Mouse (Mus musculus) left cerebral cortex, postnatal 36 days (tissue): ENCODE measurements around the gene Ulk4. TPM values are rescaled to one million over a fixed set of nuclear protein-coding genes. Genes with fewer than 3 reads are reported as not detected.

Experiments
- DNase-seq, 2 experiments: peaks; one replicate each; pipeline ENCODE4 v3.0.0; 2021 to 2022; ENCODE audit warnings: low spot score in 2 of 2, mixed read lengths in 1 of 2
- intact Hi-C: fragments of 180-260 bp; cut with DNase I; formaldehyde crosslinking; loops from one replicate; pipeline ENCODE4 v1.15.1; 2025
- total RNA-seq, 2 experiments: library from RNA; stranded (reverse); gene quantifications; 2 replicates each; pipeline ENCODE4 v1.2.3; 2021

The Ulk4 gene
- 10 to 100 TPM in 1 of 2 experiments, 1 to 10 TPM in 1; 6.3 to 11.4 TPM for total RNA-seq

DNA sequence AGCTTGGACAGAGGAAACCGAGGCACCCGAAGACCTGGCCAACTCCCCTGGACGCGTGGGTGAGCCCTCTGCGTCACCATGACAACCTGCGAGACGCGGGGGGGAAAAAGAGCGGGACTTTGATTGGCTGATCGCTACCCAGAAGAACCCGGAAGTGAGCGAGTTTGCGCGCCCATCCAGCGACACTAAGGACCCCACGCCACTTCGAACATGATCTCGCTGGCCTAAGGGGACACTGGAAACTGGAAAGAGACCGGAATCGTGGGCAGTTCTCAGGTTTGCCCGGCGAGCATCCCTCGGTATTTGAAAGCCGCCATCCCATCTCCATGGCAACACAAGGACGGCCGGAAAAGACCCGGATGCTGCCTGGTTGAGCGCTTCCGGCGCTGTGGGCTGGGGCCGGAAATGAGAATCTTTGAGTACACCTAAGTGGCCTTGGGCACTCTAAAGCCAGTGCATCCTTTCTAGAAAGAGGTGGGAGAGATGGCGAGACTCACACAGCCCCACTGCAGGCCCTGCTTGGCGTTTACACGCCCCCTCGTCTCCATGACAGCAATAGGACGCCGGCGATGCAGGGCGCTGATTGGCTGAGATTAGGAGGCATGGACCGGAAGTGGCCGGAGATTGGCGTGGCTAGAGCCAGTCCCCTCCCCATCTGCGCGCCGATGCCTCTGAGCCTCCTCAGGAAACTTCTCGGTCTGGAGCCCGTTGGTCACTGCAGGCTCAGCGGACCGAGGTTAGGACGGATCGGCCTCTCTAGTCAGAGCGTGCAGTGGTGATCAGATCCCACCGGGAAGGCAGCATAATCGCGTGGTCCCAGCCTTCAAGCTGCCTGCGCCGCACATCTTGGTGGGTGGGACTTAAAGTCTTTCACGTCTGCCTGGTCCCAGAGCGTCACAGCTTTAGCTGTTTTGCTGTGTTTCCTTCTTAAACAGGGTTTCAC, at the start of gene Ulk4:
Ulk4 (minus strand) TSS at position 80 of the 943 bp plus-strand sequence.
- intact Hi-C loops, result no loop called here
- peak; percentile 95 for DNase-seq

DNA sequence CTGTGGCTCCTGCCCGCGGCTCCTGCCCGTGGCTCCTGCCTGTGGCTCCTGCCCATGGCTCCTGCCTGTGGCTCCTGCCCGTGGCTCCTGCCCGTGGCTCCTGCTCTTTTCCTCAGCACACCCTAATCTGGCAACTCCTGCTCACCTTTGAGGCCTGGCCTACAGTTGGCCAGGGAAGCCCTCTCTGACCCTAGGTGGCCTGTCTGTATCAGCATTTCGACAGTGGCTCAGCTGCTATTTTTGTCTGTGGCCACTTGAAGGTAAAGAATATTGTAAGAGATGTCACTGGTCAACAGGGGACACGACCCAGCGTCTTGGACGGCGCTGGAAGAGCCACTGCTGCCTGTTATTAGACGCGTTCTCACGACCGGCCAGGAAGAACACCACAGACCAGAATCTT, 45.0 kb upstream of the Ulk4 start:
- intact Hi-C loops, result no loop called here
- no peak for DNase-seq

DNA sequence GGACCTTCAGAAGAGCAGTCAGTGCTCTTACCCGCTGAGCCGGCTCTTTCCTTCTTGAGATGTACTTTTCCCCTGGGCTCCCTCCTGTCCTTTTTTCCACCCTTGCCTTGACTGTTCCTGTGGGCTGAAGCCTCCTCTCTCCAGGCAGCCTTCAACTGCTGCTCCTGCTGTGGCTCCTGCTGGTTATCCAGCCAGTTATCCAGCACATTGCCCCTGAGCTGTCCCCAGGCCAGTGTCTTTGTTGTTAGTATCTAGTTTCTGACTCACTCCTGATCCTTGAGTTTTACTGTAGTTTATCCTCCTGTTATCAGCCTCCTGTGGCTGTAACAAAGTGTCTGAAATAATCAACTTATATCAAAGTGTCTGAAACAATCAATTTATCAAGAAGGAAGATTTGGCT, 44.1 kb upstream of the Ulk4 start:
- intact Hi-C loops, result no loop called here
- DNase-seq, result no peak

DNA sequence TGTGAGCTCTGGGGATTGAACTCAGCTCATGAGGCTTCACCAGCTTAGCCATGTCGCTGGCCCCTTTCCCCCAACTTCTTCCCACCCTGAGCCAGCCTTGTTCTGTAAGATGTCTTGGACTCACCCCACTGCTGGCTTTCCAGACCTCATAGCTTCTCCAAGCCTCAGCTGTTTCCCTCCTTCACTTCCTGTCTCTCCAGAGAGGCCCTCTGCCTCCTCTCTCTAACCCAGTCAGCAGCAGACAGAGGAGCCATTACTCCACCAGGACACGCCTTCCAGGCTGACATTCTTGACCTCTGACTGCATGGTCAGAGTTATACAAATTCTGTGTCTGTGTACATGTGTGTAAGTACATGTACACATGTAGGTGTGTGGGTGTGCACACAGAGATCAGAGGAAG, 43.4 kb upstream of the Ulk4 start:
- DNase-seq, result no peak
- intact Hi-C loops, result no loop called here

DNA sequence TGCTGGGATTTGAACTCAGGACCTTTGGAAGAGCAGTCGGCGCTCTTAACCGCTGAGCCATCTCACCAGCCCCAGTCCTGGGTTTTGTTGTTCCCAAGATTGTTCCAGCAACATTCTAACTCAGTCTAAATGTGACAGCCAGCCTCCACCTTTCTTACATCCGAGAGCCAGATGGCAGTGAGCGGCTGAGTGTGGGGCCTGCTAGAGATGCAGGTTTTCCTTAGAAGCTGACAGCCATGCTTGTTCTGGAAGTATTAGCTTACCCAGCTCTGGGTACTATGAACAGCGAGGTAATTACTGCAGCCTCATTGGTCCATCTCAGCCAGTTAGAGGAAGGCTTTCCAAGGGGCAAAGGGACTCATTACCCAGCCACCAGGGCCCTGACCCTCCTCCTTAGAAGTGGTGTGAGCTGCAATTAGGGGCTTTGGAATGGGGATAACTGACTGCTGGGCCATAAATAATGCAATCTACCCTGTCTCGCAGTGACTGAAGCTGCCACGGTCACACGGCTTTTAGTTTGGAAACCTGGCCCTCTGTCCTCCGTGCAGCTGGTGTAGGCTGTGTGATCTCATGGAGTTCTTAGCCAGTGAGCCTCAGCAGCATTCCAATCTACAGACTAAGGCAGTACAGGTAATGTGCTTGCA, 42.4 kb upstream of the Ulk4 start:
- DNase-seq, result peak; percentile 53 to 54
- intact Hi-C loops, result no loop called here

DNA sequence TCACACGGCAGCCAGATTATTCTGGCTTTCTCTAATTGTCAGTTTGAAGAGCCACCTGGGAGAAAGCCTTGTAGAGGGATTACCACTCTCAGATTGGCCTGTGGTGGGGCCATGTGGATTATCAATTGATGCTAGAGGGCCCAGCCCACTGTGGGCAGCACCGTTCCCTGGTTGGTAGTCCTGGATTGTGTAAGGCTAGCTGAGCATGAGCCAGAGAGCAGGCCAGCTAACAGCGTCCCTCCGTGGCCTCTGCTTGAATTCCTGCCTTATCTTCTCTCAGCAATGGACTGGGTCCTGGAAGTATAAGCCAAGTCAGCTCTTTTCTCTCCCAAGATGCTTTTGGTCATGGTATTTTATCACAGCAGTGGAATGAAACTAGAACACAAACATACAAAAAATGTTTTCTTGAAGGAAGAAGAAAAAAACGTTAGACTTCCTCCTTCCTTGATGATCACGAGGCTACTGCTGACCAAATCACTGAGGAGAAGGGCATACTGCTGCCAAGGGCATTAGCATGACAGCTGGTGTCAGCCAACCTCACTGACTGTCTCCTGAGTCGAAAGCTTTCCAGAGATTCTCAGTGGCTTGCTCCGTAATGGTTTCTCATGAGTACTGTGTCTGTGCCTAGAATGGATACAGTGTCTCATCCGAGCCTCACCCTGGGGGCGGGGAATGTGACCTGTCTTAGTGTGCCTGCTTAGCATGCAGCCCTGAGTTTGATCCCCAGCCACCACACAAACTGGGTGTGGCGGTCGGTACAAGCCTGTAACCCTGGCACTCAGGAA, 39.8 kb upstream of the Ulk4 start:
- DNase-seq, result no peak
- intact Hi-C loops, result no loop called here

DNA sequence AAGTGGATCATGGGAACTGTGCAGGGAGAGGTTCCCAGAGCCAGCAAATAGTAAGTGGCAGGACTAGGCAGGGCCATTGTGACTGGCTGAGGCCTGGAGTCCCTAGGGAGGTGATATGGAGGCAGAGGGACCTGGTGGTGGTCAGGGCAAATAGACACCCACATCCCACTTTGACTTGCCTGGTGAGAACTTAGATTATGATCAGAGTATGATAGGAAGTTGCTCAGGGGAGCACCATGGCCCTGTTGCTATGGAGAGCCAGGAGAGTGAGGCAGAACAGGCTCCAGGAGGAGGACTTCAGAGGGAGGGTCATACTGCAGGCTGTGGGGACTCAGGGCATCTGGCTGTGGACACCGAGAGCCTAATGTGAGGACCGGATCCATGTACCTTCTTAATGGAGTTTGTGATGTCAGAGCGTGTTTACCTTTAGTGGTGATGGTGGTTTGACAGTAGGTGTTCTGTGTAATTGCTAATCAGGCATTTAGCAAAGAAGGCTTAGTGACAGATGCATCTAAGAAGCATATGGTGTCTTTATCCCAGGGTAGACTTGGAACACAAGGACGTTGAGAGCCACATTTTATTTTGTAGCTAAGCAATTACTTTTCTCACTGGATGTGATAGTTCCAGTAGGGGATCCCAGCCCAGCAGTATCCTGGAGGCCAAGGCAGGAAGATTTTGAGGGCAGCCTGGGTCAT, 39.1 kb upstream of the Ulk4 start:
- intact Hi-C loops, result no loop called here

DNA sequence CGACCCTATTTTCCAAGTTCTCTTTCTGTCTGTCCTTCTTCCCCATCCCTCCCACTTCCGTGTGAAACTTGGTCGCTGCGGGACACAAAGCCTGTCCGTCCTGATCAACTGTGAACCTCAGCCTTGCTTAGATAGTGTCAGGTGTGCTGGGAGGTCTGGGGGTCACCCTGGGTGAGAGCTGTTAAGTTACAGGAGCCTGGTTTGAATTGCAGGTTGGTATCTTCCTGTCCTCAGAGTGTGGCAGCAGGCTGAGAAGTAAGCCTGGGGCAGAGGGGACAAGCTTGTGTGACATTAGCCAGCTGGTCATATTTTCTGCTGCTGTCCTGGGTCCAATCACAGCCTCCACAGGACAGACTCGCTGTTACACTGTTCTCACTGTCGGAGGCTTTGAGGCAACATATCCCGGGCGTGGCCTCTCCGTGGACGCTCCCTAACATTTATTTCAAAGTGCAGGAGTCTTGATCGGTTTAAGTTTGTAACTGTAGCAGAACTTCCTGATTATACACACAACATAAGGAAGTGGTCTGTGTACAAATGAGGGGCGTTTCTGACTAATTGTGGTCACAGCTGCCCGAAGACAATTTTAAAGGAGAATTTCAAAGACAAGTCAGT, 37.6 kb upstream of the Ulk4 start:
- intact Hi-C loops, result loop anchor here (5.0 kb wide), 1 partner anchor 38 kb away; no protein-coding TSS in a partner anchor
- DNase-seq, result no peak

More for the DNA sequence above, 39.1 kb upstream of the Ulk4 start:
- no peak for DNase-seq

DNA sequence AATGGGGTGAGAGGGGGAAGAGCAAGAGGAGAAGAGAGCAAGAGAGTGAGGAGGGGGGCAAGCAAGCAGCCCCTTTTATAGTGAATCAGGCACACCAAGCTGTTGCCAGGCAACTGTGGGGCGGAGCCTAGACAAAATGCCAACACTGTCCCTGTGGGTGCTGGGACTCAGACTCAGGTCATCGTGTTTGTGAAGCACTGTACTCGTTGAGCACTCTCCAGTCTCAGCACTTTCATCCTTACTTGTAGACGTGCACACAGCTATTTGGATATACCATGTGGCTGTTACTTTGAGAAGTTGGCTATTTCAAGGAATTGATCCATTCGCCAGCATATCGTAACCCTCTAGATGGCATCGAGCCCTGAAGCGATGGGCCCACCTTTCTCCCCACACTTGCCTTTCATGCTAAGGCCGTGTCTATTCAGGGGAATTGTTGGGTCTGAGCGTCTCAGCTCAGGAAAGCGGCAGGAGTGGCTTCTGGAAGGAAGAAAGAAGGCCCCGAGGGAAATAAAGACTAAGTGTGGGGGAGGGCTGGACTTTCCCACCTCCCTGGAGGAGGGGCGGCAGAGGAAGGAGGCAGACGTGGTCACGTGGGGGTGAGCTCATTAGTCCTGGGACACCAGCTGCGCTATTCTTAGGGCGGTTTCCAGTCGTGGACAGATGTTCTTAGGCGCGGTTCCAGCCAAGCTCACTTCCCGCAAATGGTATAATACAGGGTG, 36.8 kb upstream of the Ulk4 start:
- intact Hi-C loops, result loop anchor here (5.0 kb wide), 1 partner anchor 38 kb away; no protein-coding TSS in a partner anchor
- DNase-seq, result peak; percentile 40 to 55

DNA sequence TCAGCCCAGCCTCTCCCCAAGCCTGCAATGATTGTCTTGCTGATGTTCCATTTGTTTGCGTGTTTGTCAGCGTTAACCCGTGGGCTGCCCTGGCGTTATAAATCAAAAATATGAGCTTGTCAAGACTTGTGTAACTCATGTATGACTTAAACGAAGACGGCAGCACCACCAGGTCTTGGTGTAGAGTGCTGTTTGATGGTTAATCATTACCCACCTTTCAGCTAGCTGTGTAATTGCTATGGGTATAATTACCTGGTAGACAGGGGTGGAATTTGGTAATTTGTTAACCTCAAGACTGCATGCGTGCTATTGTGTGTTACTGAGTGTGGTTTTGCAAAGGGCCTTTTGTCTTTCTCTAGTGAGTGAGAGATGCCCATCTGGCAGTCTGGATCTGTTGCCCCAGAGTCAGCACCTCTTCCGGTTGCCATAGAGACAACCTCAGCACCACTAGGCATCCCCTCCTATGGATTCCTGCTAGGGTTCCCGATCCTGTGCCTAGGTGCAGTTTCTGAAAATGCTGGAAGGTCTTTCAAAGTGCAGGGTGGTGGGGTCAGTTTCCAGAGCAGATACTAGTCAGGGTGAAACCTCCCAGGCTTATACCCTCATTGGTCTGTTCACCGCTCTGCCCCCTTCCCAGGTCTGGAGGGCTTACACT, 35.4 kb upstream of the Ulk4 start:
- DNase-seq, result no peak
- intact Hi-C loops, result loop anchor here (5.0 kb wide), 1 partner anchor 40 kb away; no protein-coding TSS in a partner anchor

DNA sequence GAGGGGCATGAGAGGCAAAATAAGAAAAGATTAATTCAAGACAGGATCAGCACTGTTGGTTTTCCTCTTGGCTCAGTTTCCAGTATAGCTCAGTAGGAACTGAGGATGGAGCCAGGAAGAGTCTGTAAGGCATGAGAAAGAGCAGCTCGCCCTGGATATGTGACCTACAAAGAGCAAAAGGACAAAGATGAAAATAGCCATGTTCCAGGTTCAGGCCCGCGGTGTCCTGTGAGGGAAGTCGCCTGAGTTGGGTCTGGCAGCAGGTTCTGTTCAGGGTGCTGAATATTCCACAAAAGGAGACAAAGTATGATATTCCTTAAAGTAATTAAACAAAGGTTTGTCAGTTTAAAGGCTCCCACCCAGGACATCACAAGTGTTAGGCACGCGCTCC, 34.8 kb upstream of the Ulk4 start:
- DNase-seq, result no peak
- intact Hi-C loops, result loop anchor here (5.0 kb wide), 1 partner anchor 40 kb away; no protein-coding TSS in a partner anchor

DNA sequence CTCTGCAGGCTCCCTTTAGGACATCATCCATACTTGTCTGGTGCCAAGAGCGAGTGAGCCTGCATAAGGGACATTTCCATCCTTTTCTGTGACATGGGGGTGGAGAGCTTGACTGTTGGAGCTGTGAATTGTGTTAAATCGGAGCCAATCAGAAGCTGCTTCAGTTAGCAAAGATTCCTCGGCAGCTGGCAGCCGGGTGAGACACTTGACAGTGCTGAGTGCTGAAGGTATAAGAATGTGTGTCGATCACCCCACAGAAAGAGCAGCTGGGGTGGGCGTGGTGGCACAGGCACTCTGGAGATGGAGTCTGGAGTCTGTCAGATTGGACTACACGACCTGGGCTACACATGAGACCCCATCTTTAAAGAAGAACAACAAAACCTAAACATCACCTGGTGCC, 33.5 kb upstream of the Ulk4 start:
- intact Hi-C loops, result loop anchor here (5.0 kb wide), 1 partner anchor 42 kb away; no protein-coding TSS in a partner anchor
- DNase-seq, result no peak

DNA sequence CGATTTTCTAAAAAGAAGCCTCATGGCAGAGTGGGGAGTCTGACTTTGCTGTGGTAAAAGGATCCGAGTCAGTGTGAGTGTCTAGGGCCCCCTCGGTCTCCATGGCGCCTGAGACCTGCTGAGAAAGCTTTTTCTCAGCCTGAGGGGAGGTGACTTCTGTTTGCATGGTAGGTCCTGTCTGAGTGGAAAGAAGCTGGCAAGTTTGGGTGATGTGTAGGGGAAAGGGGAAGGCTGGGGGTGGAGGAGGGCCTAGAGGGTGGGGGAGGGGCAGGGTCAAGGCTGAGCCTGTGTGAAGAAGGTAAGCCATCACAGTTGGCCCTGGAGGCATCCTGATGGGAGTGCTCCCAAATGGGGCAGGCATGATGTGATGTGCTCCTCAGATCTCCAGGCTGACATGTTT, 32.3 kb upstream of the Ulk4 start:
- intact Hi-C loops, result no loop called here
- DNase-seq, result no peak

DNA sequence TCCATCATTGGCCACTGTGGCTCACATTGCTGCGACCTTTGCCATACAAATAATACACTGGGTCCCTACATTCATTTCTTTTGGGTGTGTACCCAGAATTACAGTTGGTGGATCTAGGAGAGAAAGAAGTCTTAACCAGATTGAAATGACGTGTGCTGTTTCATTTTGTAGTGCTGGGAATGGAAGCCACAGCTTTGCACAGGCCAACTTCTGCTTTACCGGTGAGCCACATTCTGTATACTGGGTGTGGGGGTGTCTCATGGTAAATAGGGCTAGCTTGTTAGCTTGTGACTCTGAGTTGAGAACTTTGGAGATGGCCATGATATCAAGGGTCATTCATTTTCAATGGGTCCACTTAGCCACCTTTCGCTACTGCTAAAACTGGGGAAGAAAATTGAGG, 28.5 kb upstream of the Ulk4 start:
- intact Hi-C loops, result no loop called here
- no peak for DNase-seq

DNA sequence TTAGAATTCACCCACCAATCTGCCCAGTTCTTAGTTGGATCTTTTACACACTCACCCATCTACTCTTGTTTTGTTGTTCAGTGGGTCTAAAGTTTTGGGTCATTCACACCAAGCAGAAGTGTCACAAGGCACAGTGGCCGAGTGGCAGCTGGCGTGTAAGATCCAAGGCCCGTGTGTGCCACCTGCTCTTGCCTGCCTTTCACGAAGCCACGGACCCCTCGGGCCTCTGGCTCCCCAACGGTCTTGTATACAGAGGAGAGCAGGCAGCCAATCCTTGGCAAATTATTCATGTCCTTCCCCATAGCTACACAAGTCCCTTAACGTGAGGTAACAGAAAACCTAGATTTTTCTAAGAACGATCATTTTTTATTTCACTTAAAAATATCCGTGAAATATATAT, 27.5 kb upstream of the Ulk4 start:
- intact Hi-C loops, result no loop called here
- DNase-seq, result no peak

DNA sequence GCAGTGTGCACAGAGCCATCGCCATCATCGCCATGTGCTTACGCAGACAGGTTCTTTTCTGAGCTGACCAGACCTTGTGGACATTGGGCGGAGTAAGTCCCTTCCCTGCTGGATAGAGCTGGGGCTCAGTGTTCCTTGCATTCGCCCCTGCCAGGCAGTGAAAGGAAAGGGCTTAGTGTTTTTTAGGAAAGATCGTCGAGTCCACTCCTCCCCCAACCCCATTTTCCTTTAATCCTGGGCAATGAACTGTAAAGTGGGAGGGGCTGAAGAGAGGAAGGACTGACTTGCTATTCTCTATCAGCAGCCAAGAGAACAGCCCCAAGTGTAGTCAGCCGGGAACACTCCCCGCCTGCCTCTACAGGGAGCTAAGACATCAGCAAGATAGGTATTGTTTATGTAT, 26.8 kb upstream of the Ulk4 start:
- no peak for DNase-seq
- intact Hi-C loops, result no loop called here

DNA sequence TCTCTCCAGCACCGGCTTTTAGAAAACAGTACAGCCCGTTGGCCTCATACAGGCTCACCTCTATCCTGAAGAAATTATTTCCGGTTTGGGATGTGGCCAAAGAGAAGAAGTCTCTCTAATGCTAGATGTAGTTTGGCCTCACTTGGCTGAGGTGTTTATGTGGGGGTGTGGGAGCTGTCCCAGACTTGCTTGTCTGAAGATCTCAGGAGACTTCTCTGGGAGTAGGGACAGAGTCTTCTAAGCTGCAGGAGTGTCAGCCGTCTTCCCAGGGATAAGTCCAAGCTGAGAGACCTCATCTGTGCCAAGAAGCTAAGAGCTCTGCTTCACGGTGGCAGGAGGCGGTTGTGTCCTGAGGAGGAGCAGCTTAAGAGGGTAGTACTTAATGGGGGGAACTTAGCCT, 26.1 kb upstream of the Ulk4 start:
- intact Hi-C loops, result no loop called here
- no peak for DNase-seq

DNA sequence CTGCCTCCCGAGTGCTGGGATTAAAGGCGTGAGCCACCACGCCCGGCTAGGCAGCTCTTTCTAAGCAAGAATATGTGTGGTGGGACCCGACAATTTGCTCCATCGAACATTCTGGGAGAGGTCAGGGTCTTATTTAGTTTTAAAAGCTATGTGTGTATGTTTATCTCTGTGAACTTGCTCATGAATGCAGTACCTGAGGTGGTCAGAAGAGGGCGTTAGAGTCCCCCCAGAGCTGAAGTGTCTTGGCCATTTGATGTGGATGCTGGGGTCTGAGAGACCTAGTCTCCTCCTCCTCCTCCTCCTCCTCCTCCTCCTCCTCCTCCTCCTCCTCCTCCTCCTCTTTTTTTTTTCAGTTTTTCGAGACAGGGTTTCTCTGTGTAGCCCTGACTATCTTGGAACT, 25.5 kb upstream of the Ulk4 start:
- intact Hi-C loops, result no loop called here
- no peak for DNase-seq
